Comparison of ENCODE assay signal across 8 mouse cellular contexts in genomic region chr16:17110771-17111743, GRCm38 (mm10). TPM values are rescaled to one million over a fixed set of nuclear protein-coding genes. Genes with fewer than 3 reads are reported as not detected.
DNase-seq lines count a peak whose midpoint lies in the region; ATAC-seq and TF ChIP-seq lines count a peak whose summit lies in the region.

Ppil2 (minus strand) TSS chr16:17111257.

- intact Hi-C loops in gastrocnemius, adult 2 months (cut with DNase I): no loop called here
- intact Hi-C loops in left cerebral cortex, adult 2 months (cut with DNase I): no loop called here

- 8% methylated on average over 38 of the region's 38 CpGs for WGBS in hindbrain, embryonic 16.5 days
- WGBS in macrophage (ENCODE audit: missing documents): 2% methylated on average over 36 of the region's 38 CpGs

- peak; percentile 89 for DNase-seq in ZHBTc4 (ENCODE audit: low read depth, low spot score)
- peak; percentile 67 to 77 for DNase-seq in cerebellum, postnatal 36 days
- DNase-seq in gastrocnemius, adult 2 months: peak; percentile 71
- DNase-seq in left cerebral cortex, adult 2 months (ENCODE audit: extremely low spot score in 1 of 2, low spot score in 2 of 2): peak; percentile 52 to 68
- peak; percentile 72 for DNase-seq in retina, postnatal 7 days (ENCODE audit: low read depth, low spot score)
- no peak for DNase-seq in urinary bladder, adult 2 months (ENCODE audit: low spot score)

- H3K36me3 ChIP-seq in hindbrain, embryonic 16.5 days (ENCODE audit: control insufficient read depth, insufficient read depth, low read length): peaks cover 5% of the 10 kb centered on the region
- peaks cover 22% of the 10 kb centered on the region; the same call in 1 of the 2 replicates for H3K36me3 ChIP-seq in macrophage (ENCODE audit: inconsistent target)

- no peak for TF ChIP-seq CTCF in gastrocnemius, adult 2 months (IDR thresholded peaks at IDR 0.05)
- TF ChIP-seq CTCF in left cerebral cortex, adult 2 months (IDR thresholded peaks at IDR 0.05): no peak

- H3K9ac ChIP-seq in hindbrain, embryonic 16.5 days (ENCODE audit: low read depth, low read length): peak within 1 kb of the TSS; percentile 76

- H3K79me2 ChIP-seq in macrophage (ENCODE audit: inconsistent target): peaks cover 48% of the 10 kb centered on the region

- no peaks in the 10 kb centered on the region for H3K9me3 ChIP-seq in hindbrain, embryonic 16.5 days (ENCODE audit: control insufficient read depth, low read length)

- no peaks in the 10 kb centered on the region for H3K27me3 ChIP-seq in hindbrain, embryonic 16.5 days (replicated peaks; ENCODE audit: control insufficient read depth, insufficient read depth, low read length)

- H3K4me2 ChIP-seq in hindbrain, embryonic 16.5 days (ENCODE audit: low read length): peak within 1 kb of the TSS; percentile 75

- peak; percentile 90 for ATAC-seq in hindbrain, embryonic 16.5 days

- peak within 1 kb of the TSS; percentile 89 for H3K27ac ChIP-seq in gastrocnemius, adult 2 months
- H3K27ac ChIP-seq in hindbrain, embryonic 16.5 days (ENCODE audit: low read depth, low read length): peak within 1 kb of the TSS; percentile 76
- H3K27ac ChIP-seq in left cerebral cortex, adult 2 months: peak within 1 kb of the TSS; percentile 79
- peak within 1 kb of the TSS; percentile 79 for H3K27ac ChIP-seq in macrophage

- H3K4me1 ChIP-seq in hindbrain, embryonic 16.5 days (ENCODE audit: control insufficient read depth, insufficient read depth, low read depth, low read length): peaks cover 14% of the 10 kb centered on the region

- peak within 1 kb of the TSS; percentile 93 for H3K4me3 ChIP-seq in gastrocnemius, adult 2 months
- peak within 1 kb of the TSS; percentile 80 for H3K4me3 ChIP-seq in hindbrain, embryonic 16.5 days (ENCODE audit: low read length)
- H3K4me3 ChIP-seq in left cerebral cortex, adult 2 months: peak within 1 kb of the TSS; percentile 83
- peak within 1 kb of the TSS; percentile 99 for H3K4me3 ChIP-seq in macrophage (ENCODE audit: inconsistent target)

RNA-seq across cellular contexts. Expression of gene Ppil2, which starts in this region (rescaled TPM):
- 10 to 100 TPM; 27.6 to 31.4 TPM for total RNA-seq in gastrocnemius, adult 2 months (2021)
- polyA plus RNA-seq in hindbrain, embryonic 16.5 days (2015; fragmentation: Nextera tagmentation; extraction: Ambion mirVana): 135 and 142 TPM in 2 replicates
- 10 to 100 TPM; 85.3 to 89.8 TPM for total RNA-seq in left cerebral cortex, adult 2 months (2021)
- total RNA-seq in macrophage (2018; cell fraction: chromatin; rRNA removed): 100 to 1,000 TPM; 145 to 357 (median 244) TPM
- 10 to 100 TPM; 48.8 to 75.2 (median 63.5) TPM for total RNA-seq in macrophage (2018; cell fraction: cytosol; rRNA removed)
- total RNA-seq in macrophage (2018; cell fraction: nucleus; rRNA removed): 100 to 1,000 TPM in 16 of 26 experiments, 10 to 100 TPM in 10; 62.7 to 207 (median 106) TPM
- 57.9 to 116 TPM (median 63.8 TPM) in 3 replicates for polyA plus RNA-seq in macrophage (2018)
- polyA plus RNA-seq in urinary bladder, adult 2 months (2012; rRNA removed): 86.8 and 97.1 TPM in 2 replicates
